Mouse (Mus musculus) yolk sac, embryonic 10.5 days (tissue): ENCODE measurements around the gene Ilk.
"Not testable (repeated sequence)": the region's sequence is repeated elsewhere in the genome, so short reads cannot be mapped to it uniquely, and the experiment has no call there.

Source experiments
- DNase-seq: peaks from one replicate; pipeline ENCODE4 v3.0.0-alpha.2; 2017; ENCODE audit warnings: low spot score

The Ilk gene

GRCm38 (mm10) chr7:105736264-105736901 lies at the start of gene Ilk:
Gene Ilk, plus strand, starts transcription at chr7:105736592.
- peak; percentile 90 for DNase-seq

- DNase-seq = no peak
These were observed 45.5 kb upstream of the Ilk start for GRCm38 (mm10) chr7:105690875-105691274.

GRCm38 (mm10) chr7:105703184-105703583 lies 33.2 kb upstream of the Ilk start:
- no peak for DNase-seq

- no peak for DNase-seq
These were observed 32.6 kb upstream of the Ilk start for GRCm38 (mm10) chr7:105703816-105704215.

GRCm38 (mm10) chr7:105708733-105709132 lies 27.7 kb upstream of the Ilk start:
- DNase-seq = no peak

GRCm38 (mm10) chr7:105715366-105715765 lies 21.0 kb upstream of the Ilk start:
- DNase-seq = no peak

GRCm38 (mm10) chr7:105721916-105722315 lies 14.5 kb upstream of the Ilk start:
- no peak for DNase-seq

- DNase-seq = no peak
These were observed 10.0 kb upstream of the Ilk start for GRCm38 (mm10) chr7:105726144-105726979.

GRCm38 (mm10) chr7:105726980-105727325 lies 9.4 kb upstream of the Ilk start:
- no peak for DNase-seq

- DNase-seq = no peak
These were observed 7.5 kb upstream of the Ilk start for GRCm38 (mm10) chr7:105728701-105729428.

GRCm38 (mm10) chr7:105733836-105734235 lies 2.6 kb upstream of the Ilk start:
- DNase-seq = no peak

- DNase-seq = no peak
These were observed 1.6 kb upstream of the Ilk start for GRCm38 (mm10) chr7:105734826-105735225.

- not testable (repeated sequence) for DNase-seq
These were observed 928 bp upstream of the Ilk start for GRCm38 (mm10) chr7:105735464-105735863.

- peak; percentile 54 for DNase-seq
These were observed 624 bp downstream of the Ilk start, which contains the start of gene Rrp8 for GRCm38 (mm10) chr7:105736911-105737521. Gene Rrp8, minus strand, starts transcription at chr7:105737385.

- no peak for DNase-seq
These were observed 1.3 kb downstream of the Ilk start for GRCm38 (mm10) chr7:105737648-105738047.

- DNase-seq = no peak
These were observed 1.9 kb downstream of the Ilk start for GRCm38 (mm10) chr7:105738286-105738685.

- DNase-seq = peak; percentile 76
These were observed 2.6 kb downstream of the Ilk start for GRCm38 (mm10) chr7:105738948-105739347.

GRCm38 (mm10) chr7:105740089-105740795 lies 3.9 kb downstream of the Ilk start:
- DNase-seq = no peak

- no peak for DNase-seq
These were observed 4.5 kb downstream of the Ilk start for GRCm38 (mm10) chr7:105740851-105741250.

- no peak for DNase-seq
These were observed 5.6 kb downstream of the Ilk start for GRCm38 (mm10) chr7:105741978-105742377.

GRCm38 (mm10) chr7:105742539-105743215 lies 6.3 kb downstream of the Ilk start:
- not testable (repeated sequence) for DNase-seq
